Mouse (Mus musculus) liver, embryonic 14.5 days (tissue): ENCODE measurements around the gene Ppp1r21. TPM values are rescaled to one million over a fixed set of nuclear protein-coding genes. Genes with fewer than 3 reads are reported as not detected.

Experiments
- ATAC-seq: fragments of 200-750 bp; cut with Nextera tagmentation; 2 replicates; pipeline ENCODE4 v1.8.0; 2017; ENCODE audit warnings: moderate number of reproducible peaks, mild to moderate bottlenecking, moderate library complexity; ENCODE audit not compliant: insufficient read depth
- DNase-seq, 3 experiments: peaks; one replicate each; pipeline ENCODE4 v3.0.0-alpha.2; 2012 to 2013; ENCODE audit warnings: low read depth in 3 of 3, low spot score in 3 of 3
- H3K27ac ChIP-seq: fragments of 300-500 bp; sonication (generic); 2 replicates; pipeline ENCODE4 v1.5.1; 2014; ENCODE audit warnings: moderate library complexity, mild to moderate bottlenecking, control low read depth, inconsistent platforms
- H3K27me3 ChIP-seq: fragments of 300-500 bp; sonication (generic); 2 replicates; pipeline ENCODE4 v1.6.1; 2014; ENCODE audit warnings: mild to moderate bottlenecking, low read length, moderate library complexity; ENCODE audit not compliant: control insufficient read depth, insufficient read depth
- H3K36me3 ChIP-seq: fragments of 300-500 bp; sonication (generic); replicated peaks from 2 replicates; pipeline ENCODE4 v1.6.1; 2014; ENCODE audit warnings: low read depth; ENCODE audit not compliant: control insufficient read depth, insufficient read depth
- H3K4me1 ChIP-seq, 2 experiments: fragments of 200-500 bp in 1 of 2; fragments of 300-500 bp in 1 of 2; sonication (generic) in 1 of 2; replicated peaks; 2 replicates each; pipeline ENCODE4 v1.6.1; 2012 to 2014; ENCODE audit warnings: antibody characterized with exemption in 1 of 2, inconsistent platforms in 1 of 2, low read length in 1 of 2; ENCODE audit not compliant: control insufficient read depth in 2 of 2, insufficient read depth in 2 of 2
- H3K4me2 ChIP-seq: fragments of 300-500 bp; sonication (generic); 2 replicates; pipeline ENCODE4 v1.6.1; 2014; ENCODE audit warnings: low read depth, mild to moderate bottlenecking, control low read depth, moderate library complexity
- H3K4me3 ChIP-seq, 2 experiments: fragments of 200-500 bp in 1 of 2; fragments of 300-500 bp in 1 of 2; sonication (generic) in 1 of 2; 2 replicates each; pipeline ENCODE4 v1.5.1; 2012 to 2014; ENCODE audit warnings: low read depth in 2 of 2, low read length in 2 of 2, mild to moderate bottlenecking in 2 of 2, control low read depth in 1 of 2, inconsistent platforms in 1 of 2, moderate library complexity in 1 of 2; ENCODE audit not compliant: insufficient read depth in 1 of 2
- H3K9ac ChIP-seq: fragments of 300-500 bp; sonication (generic); replicated peaks from 2 replicates; pipeline ENCODE4 v1.6.1; 2014; ENCODE audit warnings: mild to moderate bottlenecking, control low read depth, moderate library complexity
- H3K9me3 ChIP-seq: fragments of 300-500 bp; sonication (generic); 2 replicates; pipeline ENCODE4 v1.6.1; 2016; ENCODE audit warnings: low read length, mixed read lengths; ENCODE audit not compliant: control insufficient read depth
- CTCF ChIP-seq: IDR thresholded peaks from 2 replicates; pipeline ENCODE4 v1.5.1; 2016; ENCODE audit warnings: antibody characterized with exemption, low read depth, control low read depth
- EP300 ChIP-seq: IDR thresholded peaks from 2 replicates; pipeline ENCODE4 v1.6.1; 2016; ENCODE audit warnings: antibody characterized with exemption, low read depth
- WGBS: fragments of 180-500 bp; shearing (Covaris S2); extraction: QIAGEN DNeasy Blood & Tissue Kit; methylation state at CpG from one replicate; pipeline ENCODE4 v1.1.7; 2014; ENCODE audit not compliant: insufficient replicate concordance; 5-methylcytosine and 5-hydroxymethylcytosine counted together
- polyA plus RNA-seq, 2 experiments: library from polyadenylated mRNA; depleted of rRNA in 1 of 2; stranded (reverse) in 1 of 2; unstranded in 1 of 2; fragments of >200 nt; fragmentation: Nextera tagmentation in 1 of 2; extraction: Ambion mirVana in 1 of 2; gene quantifications; 2 replicates each; pipeline versions ENCODE4 v1.2.1 to v1.2.3; 2012 to 2014

Ppp1r21 gene
- polyA plus RNA-seq, 2 experiments, result 8.8 to 11.2 TPM

GRCm38 (mm10) chr17:88563611-88564010 lies 33.7 kb downstream of the Ppp1r21 start:
- DNase-seq, result no peak
- 62% methylated on average over 3 of the region's 3 CpGs for WGBS

GRCm38 (mm10) chr17:88569807-88570540 lies 40.1 kb downstream of the Ppp1r21 start:
- Histone ChIP-seq H3K9me3 (no peaks in the 10 kb centered on the region), H3K4me1 (no peaks in the 10 kb centered on the region), H3K27me3 (no peaks in the 10 kb centered on the region), H3K4me3 (no peak overlapping the region), H3K9ac (no peak overlapping the region), H3K4me2 (no peak overlapping the region), H3K36me3 (peaks cover 8% of the 10 kb centered on the region), H3K27ac (no peak overlapping the region)
- WGBS, result 77% methylated on average over 10 of the region's 10 CpGs
- TF ChIP-seq EP300, result no peak
- no peak for TF ChIP-seq CTCF
- no peak for DNase-seq
- ATAC-seq, result no peak

More at GRCm38 (mm10) chr17:88563611-88564010, 33.7 kb downstream of the Ppp1r21 start:
- Histone ChIP-seq H3K36me3 (peaks cover 8% of the 10 kb centered on the region), H3K4me1 (peaks cover 0 to 2% of the 10 kb centered on the region in 2 experiments; a peak in 1 of 4 replicates), H3K27me3 (no peaks in the 10 kb centered on the region), H3K27ac (no peak overlapping the region), H3K9ac (no peak overlapping the region), H3K4me2 (no peak overlapping the region), H3K9me3 (no peaks in the 10 kb centered on the region), H3K4me3 (no peak overlapping the region)
- TF ChIP-seq CTCF (no peak), EP300 (no peak)
- ATAC-seq, result no peak

DNA sequence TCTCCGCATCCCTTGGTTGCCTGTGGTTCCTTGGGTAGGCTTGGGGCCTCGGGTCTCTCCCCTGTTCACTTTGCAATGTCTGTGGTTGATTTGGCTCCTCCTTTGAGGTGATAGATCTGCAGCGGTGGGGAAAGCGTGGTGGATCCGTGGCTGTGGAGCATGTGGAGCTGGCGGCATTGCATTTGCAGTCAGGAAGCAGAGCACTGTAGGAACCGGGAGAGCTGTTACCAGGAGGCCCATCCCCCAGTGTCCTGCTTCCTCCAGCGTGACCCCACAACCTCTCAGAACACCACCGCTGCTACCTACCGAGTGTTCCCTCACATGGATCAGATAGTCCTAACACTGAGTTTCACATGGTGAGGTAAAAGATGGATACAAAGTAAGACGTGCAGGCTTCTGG lies 40.9 kb downstream of the Ppp1r21 start:
- Histone ChIP-seq H3K9ac (no peak overlapping the region), H3K27ac (no peak overlapping the region), H3K4me2 (no peak overlapping the region), H3K27me3 (no peaks in the 10 kb centered on the region), H3K4me1 (no peaks in the 10 kb centered on the region), H3K9me3 (no peaks in the 10 kb centered on the region), H3K4me3 (no peak overlapping the region), H3K36me3 (peaks cover 8% of the 10 kb centered on the region)
- DNase-seq (no peak), ATAC-seq (no peak)
- 76% methylated on average over 11 of the region's 11 CpGs for WGBS
- TF ChIP-seq CTCF, result no peak
- no peak for TF ChIP-seq EP300

GRCm38 (mm10) chr17:88574811-88575210 lies 44.9 kb downstream of the Ppp1r21 start:
- H3K27me3 ChIP-seq, result no peaks in the 10 kb centered on the region
- no peak for DNase-seq
- no peak for ATAC-seq
- H3K27ac ChIP-seq, result no peak overlapping the region
- WGBS, result 63% methylated on average over 5 of the region's 5 CpGs
- H3K4me3 ChIP-seq, result no peak overlapping the region
- no peaks in the 10 kb centered on the region; the same call in none of the 2 replicates for H3K36me3 ChIP-seq
- TF ChIP-seq EP300, result no peak
- TF ChIP-seq CTCF, result no peak
- H3K9me3 ChIP-seq, result no peaks in the 10 kb centered on the region
- no peaks in the 10 kb centered on the region for H3K4me1 ChIP-seq
- no peak overlapping the region for H3K4me2 ChIP-seq
- no peak overlapping the region for H3K9ac ChIP-seq

- Histone ChIP-seq H3K9me3 (no peaks in the 10 kb centered on the region), H3K9ac (no peak overlapping the region), H3K4me2 (no peak overlapping the region), H3K27ac (no peak overlapping the region), H3K27me3 (no peaks in the 10 kb centered on the region), H3K4me1 (no peaks in the 10 kb centered on the region), H3K4me3 (no peak overlapping the region), H3K36me3 (no peaks in the 10 kb centered on the region; the same call in 1 of the 2 replicates)
- DNase-seq (no peak), ATAC-seq (no peak)
- no peak for TF ChIP-seq CTCF
- TF ChIP-seq EP300, result no peak
- WGBS, result 80% methylated on average over 20 of the region's 20 CpGs
Observed at GRCm38 (mm10) chr17:88578522-88579242, 48.8 kb downstream of the Ppp1r21 start.
